Mouse (Mus musculus): ENCODE data around the gene Lamtor1. TPM values are rescaled to one million over a fixed set of nuclear protein-coding genes. Genes with fewer than 3 reads are reported as not detected.

Gene Lamtor1
- polyA plus RNA-seq, 1 experiment from 2014 or later = 119 TPM

GRCm38 (mm10) chr7:101956911-101957310 lies 51.2 kb downstream of the Lamtor1 start:
- no peak for ATAC-seq (ENCODE audit: low FRiP score, low TSS enrichment)
- no peak for TF ChIP-seq CTCF (IDR thresholded peaks at IDR 0.05; ENCODE audit: low read depth)
- TF ChIP-seq EP300 (optimal IDR thresholded peaks at IDR 0.05) = no peak

GRCm38 (mm10) chr7:101962829-101963228 lies 57.1 kb downstream of the Lamtor1 start:
- no peak overlapping the region for H3K4me2 ChIP-seq (replicated peaks; ENCODE audit: low read depth)
- no peak for DNase-seq (ENCODE audit: low spot score)
- no peaks in the 10 kb centered on the region for H3K9me3 ChIP-seq (ENCODE audit: control insufficient read depth, low read length)
- H3K9ac ChIP-seq (ENCODE audit: low read length) = no peak overlapping the region
- ATAC-seq (ENCODE audit: low FRiP score, low TSS enrichment) = no peak
- no peaks in the 10 kb centered on the region for H3K4me1 ChIP-seq (replicated peaks; ENCODE audit: control insufficient read depth, insufficient read depth)
- TF ChIP-seq CTCF (IDR thresholded peaks at IDR 0.05; ENCODE audit: low read depth) (no peak), EP300 (optimal IDR thresholded peaks at IDR 0.05) (no peak)
- 81% methylated on average over 2 of the region's 2 CpGs for WGBS
- no peaks in the 10 kb centered on the region for H3K27me3 ChIP-seq (ENCODE audit: control insufficient read depth, insufficient read depth, low read length)
- H3K27ac ChIP-seq (replicated peaks) = no peak overlapping the region
- no peak overlapping the region for H3K4me3 ChIP-seq (ENCODE audit: low read depth, low read length)
- no peaks in the 10 kb centered on the region for H3K36me3 ChIP-seq (ENCODE audit: control insufficient read depth, insufficient read depth, low read length)

More at GRCm38 (mm10) chr7:101956911-101957310, 51.2 kb downstream of the Lamtor1 start:
- DNase-seq (ENCODE audit: low spot score) = no peak
- Histone ChIP-seq H3K36me3 (ENCODE audit: control insufficient read depth, insufficient read depth, low read length) (no peaks in the 10 kb centered on the region), H3K9me3 (ENCODE audit: control insufficient read depth, low read length) (no peaks in the 10 kb centered on the region), H3K27ac (replicated peaks) (no peak overlapping the region), H3K27me3 (ENCODE audit: control insufficient read depth, insufficient read depth, low read length) (no peaks in the 10 kb centered on the region), H3K9ac (ENCODE audit: low read length) (no peak overlapping the region), H3K4me1 (replicated peaks; ENCODE audit: control insufficient read depth, insufficient read depth) (no peaks in the 10 kb centered on the region), H3K4me2 (replicated peaks; ENCODE audit: low read depth) (no peak overlapping the region), H3K4me3 (ENCODE audit: low read depth, low read length) (no peak overlapping the region)
- WGBS = 88% methylated on average over 5 of the region's 5 CpGs

GRCm38 (mm10) chr7:101963621-101964020 lies 57.9 kb downstream of the Lamtor1 start:
- H3K4me1 ChIP-seq (replicated peaks; ENCODE audit: control insufficient read depth, insufficient read depth) = no peaks in the 10 kb centered on the region
- no peak overlapping the region for H3K9ac ChIP-seq (ENCODE audit: low read length)
- no peak overlapping the region for H3K4me2 ChIP-seq (replicated peaks; ENCODE audit: low read depth)
- no peaks in the 10 kb centered on the region for H3K36me3 ChIP-seq (ENCODE audit: control insufficient read depth, insufficient read depth, low read length)
- no peak overlapping the region for H3K4me3 ChIP-seq (ENCODE audit: low read depth, low read length)
- WGBS = 90% methylated on average over 2 of the region's 2 CpGs
- no peak for TF ChIP-seq EP300 (optimal IDR thresholded peaks at IDR 0.05)
- no peak for TF ChIP-seq CTCF (IDR thresholded peaks at IDR 0.05; ENCODE audit: low read depth)
- no peaks in the 10 kb centered on the region for H3K27me3 ChIP-seq (ENCODE audit: control insufficient read depth, insufficient read depth, low read length)
- ATAC-seq (ENCODE audit: low FRiP score, low TSS enrichment) = no peak
- no peak overlapping the region for H3K27ac ChIP-seq (replicated peaks)
- H3K9me3 ChIP-seq (ENCODE audit: control insufficient read depth, low read length) = no peaks in the 10 kb centered on the region
- no peak for DNase-seq (ENCODE audit: low spot score)

GRCm38 (mm10) chr7:101964551-101964950 lies 58.8 kb downstream of the Lamtor1 start:
- H3K27me3 ChIP-seq (ENCODE audit: control insufficient read depth, insufficient read depth, low read length) = no peaks in the 10 kb centered on the region
- no peak overlapping the region for H3K27ac ChIP-seq (replicated peaks)
- no peak overlapping the region for H3K9ac ChIP-seq (ENCODE audit: low read length)
- no peaks in the 10 kb centered on the region for H3K4me1 ChIP-seq (replicated peaks; ENCODE audit: control insufficient read depth, insufficient read depth)
- ATAC-seq (ENCODE audit: low FRiP score, low TSS enrichment) (peak; percentile 89), DNase-seq (ENCODE audit: low spot score) (peak; percentile 33)
- 86% methylated on average over 4 of the region's 4 CpGs for WGBS
- no peak for TF ChIP-seq EP300 (optimal IDR thresholded peaks at IDR 0.05)
- no peak for TF ChIP-seq CTCF (IDR thresholded peaks at IDR 0.05; ENCODE audit: low read depth)
- H3K4me2 ChIP-seq (replicated peaks; ENCODE audit: low read depth) = no peak overlapping the region
- no peaks in the 10 kb centered on the region for H3K9me3 ChIP-seq (ENCODE audit: control insufficient read depth, low read length)
- no peaks in the 10 kb centered on the region for H3K36me3 ChIP-seq (ENCODE audit: control insufficient read depth, insufficient read depth, low read length)
- H3K4me3 ChIP-seq (ENCODE audit: low read depth, low read length) = no peak overlapping the region

- no peaks in the 10 kb centered on the region for H3K36me3 ChIP-seq (ENCODE audit: control insufficient read depth, insufficient read depth, low read length)
- 40% methylated on average over 2 of the region's 2 CpGs for WGBS
- no peak overlapping the region for H3K27ac ChIP-seq (replicated peaks)
- no peaks in the 10 kb centered on the region for H3K9me3 ChIP-seq (ENCODE audit: control insufficient read depth, low read length)
- TF ChIP-seq EP300 (optimal IDR thresholded peaks at IDR 0.05) = no peak
- no peak for TF ChIP-seq CTCF (IDR thresholded peaks at IDR 0.05; ENCODE audit: low read depth)
- no peak overlapping the region for H3K9ac ChIP-seq (ENCODE audit: low read length)
- no peak overlapping the region for H3K4me2 ChIP-seq (replicated peaks; ENCODE audit: low read depth)
- H3K4me1 ChIP-seq (replicated peaks; ENCODE audit: control insufficient read depth, insufficient read depth) = no peaks in the 10 kb centered on the region
- H3K27me3 ChIP-seq (ENCODE audit: control insufficient read depth, insufficient read depth, low read length) = no peaks in the 10 kb centered on the region
- no peak for ATAC-seq (ENCODE audit: low FRiP score, low TSS enrichment)
- H3K4me3 ChIP-seq (ENCODE audit: low read depth, low read length) = no peak overlapping the region
- no peak for DNase-seq (ENCODE audit: low spot score)
These were observed 59.9 kb downstream of the Lamtor1 start for GRCm38 (mm10) chr7:101965606-101966005.

DNA sequence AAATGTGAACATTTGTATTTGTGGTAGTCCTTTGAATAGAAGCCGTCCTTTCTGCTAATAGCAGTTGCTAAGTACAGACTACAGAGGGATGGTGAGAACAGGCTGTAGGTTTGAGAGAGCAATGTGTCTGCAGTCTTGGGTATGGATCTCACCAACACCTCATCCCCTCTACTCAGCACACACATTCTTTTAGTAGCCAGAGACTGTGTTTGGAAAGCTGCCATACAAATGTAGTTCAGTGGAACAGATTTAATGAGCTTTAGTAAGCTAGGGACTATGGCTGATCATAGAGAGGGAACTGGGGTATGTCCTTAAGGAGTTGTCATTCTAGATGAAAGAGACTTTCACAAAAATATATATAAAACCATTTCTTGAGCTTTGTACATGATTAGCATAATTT lies 61.6 kb downstream of the Lamtor1 start:
- DNase-seq (ENCODE audit: low spot score) (no peak), ATAC-seq (ENCODE audit: low FRiP score, low TSS enrichment) (no peak)
- WGBS = 76% methylated on average over 1 of the region's 1 CpGs
- H3K27ac ChIP-seq (replicated peaks) = no peak overlapping the region
- H3K9ac ChIP-seq (ENCODE audit: low read length) = no peak overlapping the region
- no peaks in the 10 kb centered on the region for H3K9me3 ChIP-seq (ENCODE audit: control insufficient read depth, low read length)
- no peaks in the 10 kb centered on the region for H3K27me3 ChIP-seq (ENCODE audit: control insufficient read depth, insufficient read depth, low read length)
- H3K4me1 ChIP-seq (replicated peaks; ENCODE audit: control insufficient read depth, insufficient read depth) = no peaks in the 10 kb centered on the region
- H3K36me3 ChIP-seq (ENCODE audit: control insufficient read depth, insufficient read depth, low read length) = no peaks in the 10 kb centered on the region
- no peak overlapping the region for H3K4me2 ChIP-seq (replicated peaks; ENCODE audit: low read depth)
- H3K4me3 ChIP-seq (ENCODE audit: low read depth, low read length) = no peak overlapping the region
- TF ChIP-seq EP300 (optimal IDR thresholded peaks at IDR 0.05) = no peak
- no peak for TF ChIP-seq CTCF (IDR thresholded peaks at IDR 0.05; ENCODE audit: low read depth)
